Mouse (Mus musculus) embryonic stem cell, embryonic (primary cell): ENCODE measurements around the gene Plcb3.

Source experiments
- CTCF ChIA-PET, 4 experiments: fragments of 300-600 bp in 2 of 4; fragments of 350-600 bp in 2 of 4; sonication (Branson Sonifier 250); formaldehyde crosslinking; loops; one replicate each; lab custom pipeline; 2022; ENCODE audit warnings: inconsistent platforms in 2 of 4; lab: Charles Lee
- POLR2A ChIA-PET, 4 experiments: fragments of 300-600 bp in 2 of 4; fragments of 350-600 bp in 2 of 4; sonication (Branson Sonifier 250); formaldehyde crosslinking; loops; one replicate each; lab custom pipeline; 2022; ENCODE audit warnings: antibody characterized with exemption in 4 of 4, inconsistent platforms in 1 of 4; lab: Charles Lee

Plcb3 gene

DNA sequence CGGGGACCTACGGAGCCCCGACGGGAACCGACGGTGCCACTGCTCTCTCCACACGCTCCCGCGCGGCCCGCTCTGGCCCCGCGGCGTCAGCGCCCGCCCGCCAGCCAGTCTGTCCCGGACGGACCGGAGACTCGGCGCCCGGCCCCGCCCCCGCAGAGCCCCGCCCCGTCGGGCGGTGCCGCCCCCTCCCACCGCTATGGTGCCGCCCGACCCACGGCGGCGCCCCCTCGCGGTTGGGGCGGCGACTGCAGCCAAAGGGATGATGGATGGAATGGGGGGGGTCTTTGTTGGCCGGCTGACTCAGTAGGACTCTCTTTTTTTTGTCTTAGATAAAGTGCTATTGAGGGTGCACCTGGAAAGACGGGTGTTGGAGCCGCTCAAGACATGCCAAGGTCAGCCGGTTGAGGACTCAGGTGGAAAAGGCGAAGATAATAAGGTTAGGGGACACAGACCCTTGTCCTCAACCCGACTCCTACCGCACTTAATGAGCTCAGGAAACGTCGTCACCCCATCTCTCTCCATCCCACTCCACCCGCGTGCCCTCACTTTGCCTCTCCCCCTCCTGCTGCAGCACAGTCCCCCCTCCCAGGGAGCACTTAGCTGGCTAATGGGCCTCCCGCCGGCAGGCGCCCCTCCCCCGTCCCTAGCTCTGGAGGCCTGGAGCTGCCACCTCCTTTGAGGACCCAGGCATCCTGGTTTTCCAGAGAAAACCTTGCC is 6.4 kb downstream of the Plcb3 start:
- ChIA-PET POLR2A (interaction anchor here (0.6 to 6.9 kb wide), 34 partner anchors 8 to 1512 kb away, joined by 3 to 134 read pairs (median 4); partner anchors contain the start of genes Fkbp2 (in 3 of the 4), Gpr137 (in 2 of the 4), Nudt22 (in 2 of the 4) and Trpt1 (in 2 of the 4)), CTCF (interaction anchor here (0.5 to 6.1 kb wide), 44 partner anchors 8 to 593 kb away, joined by 3 to 89 read pairs (median 4); partner anchors contain the start of genes Fkbp2 (in 3 of the 4), Dnajc4 (in 2 of the 4), Bad (in 1 of the 4) and Catsperz (in 1 of the 4))

DNA sequence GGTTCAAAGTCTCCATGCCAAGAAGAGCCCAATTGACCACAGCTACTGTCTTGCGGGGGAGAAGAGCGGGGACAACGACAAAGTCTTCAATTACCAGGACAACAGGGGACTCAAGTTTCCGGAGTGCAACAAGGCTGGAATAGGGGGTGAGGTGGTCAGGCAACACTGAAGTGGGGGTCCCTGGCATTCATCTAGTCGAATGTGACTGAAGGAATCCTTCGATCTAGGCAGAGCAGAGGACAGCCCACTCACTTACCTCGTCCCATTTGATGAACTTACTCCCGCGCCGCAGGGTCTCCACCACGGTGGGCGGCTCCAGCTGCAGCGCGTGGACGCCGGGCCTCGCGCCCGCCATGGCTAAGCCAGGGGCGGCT is 7.0 kb downstream of the Plcb3 start:
- ChIA-PET POLR2A (interaction anchor here in 3 of 4 experiments (0.6 to 6.9 kb wide), 16 partner anchors 8 to 1060 kb away, joined by 3 to 134 read pairs (median 7); partner anchors contain the start of genes Fkbp2 (in 3 of the 3), Nudt22 (in 2 of the 3), Trpt1 (in 2 of the 3) and Stip1 (in 1 of the 3)), CTCF (interaction anchor here (1.0 to 6.1 kb wide), 13 partner anchors 10 to 131 kb away, joined by 3 to 89 read pairs (median 10); partner anchors contain the start of genes Fkbp2 (in 3 of the 4), Catsperz (in 1 of the 4), Dnajc4 (in 1 of the 4) and Esrra (in 1 of the 4))

DNA sequence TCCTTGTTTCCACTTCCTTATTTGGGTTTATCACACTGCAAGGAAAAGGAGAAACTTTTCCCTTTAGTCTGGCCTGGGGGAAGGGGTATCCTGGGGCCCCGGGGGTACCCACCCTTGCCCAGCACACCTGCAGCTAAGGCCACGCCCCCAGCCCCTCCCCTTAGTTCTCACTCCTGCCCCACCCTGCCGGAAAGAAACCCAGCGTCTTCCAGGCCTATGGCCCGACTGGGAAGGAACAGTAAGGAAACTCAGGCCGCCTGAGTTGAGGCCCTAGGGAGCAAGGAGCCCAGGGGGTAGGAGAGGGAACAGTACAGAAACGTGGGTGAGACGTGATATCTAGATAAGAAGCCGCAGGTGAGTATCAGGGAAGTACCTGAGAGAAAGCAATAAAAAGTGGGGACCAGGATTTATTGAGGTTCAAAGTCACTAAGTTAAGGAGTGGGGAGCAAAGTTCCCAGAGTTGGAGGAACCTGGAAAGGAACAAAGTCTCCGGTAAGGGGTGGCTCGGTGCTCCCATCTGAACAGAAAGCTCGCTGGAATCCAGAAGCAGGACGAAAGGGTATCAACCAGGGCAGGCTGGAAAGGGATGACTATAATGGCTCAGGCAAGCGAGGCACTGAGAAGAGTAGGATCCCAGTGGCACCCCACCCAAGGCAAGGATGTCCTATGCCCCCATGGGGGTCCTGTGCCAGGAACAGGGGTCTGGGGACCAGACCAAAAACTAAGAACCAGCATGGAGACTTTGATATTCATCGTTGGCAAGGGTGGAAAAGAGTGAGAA is 7.6 kb downstream of the Plcb3 start:
- CTCF ChIA-PET: interaction anchor here in 3 of 4 experiments (2.2 to 6.1 kb wide), 4 partner anchors 10 to 16 kb away, joined by 14 to 89 read pairs (median 34); partner anchors contain the start of gene Fkbp2 (in 2 of the 3)
- POLR2A ChIA-PET: interaction anchor here in 3 of 4 experiments (0.6 to 6.9 kb wide), 10 partner anchors 8 to 1745 kb away, joined by 3 to 134 read pairs (median 4); partner anchors contain the start of genes Fkbp2 (in 2 of the 3), Nudt22 (in 1 of the 3) and Trpt1 (in 1 of the 3)

DNA sequence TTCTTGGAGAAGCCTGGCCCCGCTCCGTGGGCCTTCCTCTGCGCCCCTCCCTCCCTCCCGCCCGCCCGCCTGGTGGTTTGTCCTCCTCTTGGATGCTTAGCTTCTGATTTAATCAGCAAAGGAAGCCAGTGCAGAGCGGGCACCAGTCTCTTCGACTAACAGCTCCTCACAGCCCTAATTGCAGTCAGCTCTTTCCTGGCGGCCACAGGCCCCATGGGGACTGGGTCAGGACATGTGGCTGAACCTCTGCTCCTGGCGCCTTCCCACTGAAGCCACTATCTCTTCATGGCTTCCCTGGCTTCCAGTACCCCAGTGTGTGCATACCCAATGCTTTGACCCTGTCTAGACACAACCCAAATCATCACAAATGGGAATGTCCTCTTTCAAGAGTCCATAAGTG is 19.8 kb downstream of the Plcb3 start:
- ChIA-PET POLR2A (interaction anchor here in 3 of 4 experiments (0.6 to 12.2 kb wide), 19 partner anchors 9 to 567 kb away, joined by 3 to 134 read pairs (median 4); partner anchors contain the start of genes Bad (in 2 of the 3), Dnajc4 (in 2 of the 3), Gpr137 (in 2 of the 3) and Nudt22 (in 2 of the 3)), CTCF (interaction anchor here (0.5 to 7.6 kb wide), 9 partner anchors 13 to 122 kb away, joined by 3 to 41 read pairs (median 4); partner anchors contain the start of genes Catsperz (in 1 of the 4) and Plcb3 (in 1 of the 4))

DNA sequence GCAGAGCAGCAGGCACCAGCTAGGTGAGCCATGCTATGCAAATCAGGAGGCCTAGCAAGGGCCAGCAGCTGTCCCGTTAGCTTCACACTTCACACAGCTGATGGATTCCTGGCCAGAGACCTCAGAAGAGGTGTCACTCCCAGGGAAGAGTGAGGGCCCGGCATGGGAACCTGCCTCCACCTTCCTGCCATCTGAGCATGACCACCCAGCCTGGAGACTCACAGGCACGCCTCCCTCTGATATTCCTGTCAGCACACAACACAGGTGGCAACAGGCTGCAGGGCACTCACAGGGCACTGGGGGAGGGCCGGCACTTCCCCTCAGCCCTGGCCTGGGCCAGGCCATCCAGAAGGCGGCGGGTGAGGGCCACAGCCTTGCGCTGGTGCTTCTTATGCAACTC is 20.8 kb downstream of the Plcb3 start:
- ChIA-PET POLR2A (interaction anchor here in 3 of 4 experiments (0.9 to 12.2 kb wide), 12 partner anchors 8 to 41 kb away, joined by 3 to 134 read pairs (median 4); partner anchors contain the start of genes Dnajc4 (in 2 of the 3), Nudt22 (in 2 of the 3), Trpt1 (in 2 of the 3) and Bad (in 1 of the 3)), CTCF (interaction anchor here in 3 of 4 experiments (1.2 to 7.6 kb wide), 6 partner anchors 14 to 65 kb away, joined by 3 to 41 read pairs (median 5); no protein-coding TSS in a partner anchor)

DNA sequence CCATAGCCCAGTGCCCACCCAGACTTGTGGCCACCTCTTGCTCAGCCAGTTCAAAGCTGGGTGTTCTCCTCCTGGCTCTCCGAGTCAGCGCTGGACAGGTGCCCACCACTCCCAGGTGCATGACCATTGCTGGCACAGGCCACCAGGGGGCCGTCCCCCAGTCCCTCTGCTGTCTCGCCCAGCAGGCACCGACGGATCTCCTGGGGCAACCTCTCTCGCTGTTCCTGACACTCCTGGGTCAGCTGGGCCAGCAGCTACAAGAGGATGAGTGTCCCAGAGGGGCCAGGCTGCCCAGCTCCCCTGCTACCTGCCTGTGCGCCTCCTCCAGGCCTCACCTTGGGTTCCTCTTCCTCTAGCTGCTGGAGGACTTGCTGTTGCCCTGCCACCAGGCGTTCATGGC is 22.2 kb downstream of the Plcb3 start:
- POLR2A ChIA-PET: interaction anchor here in 3 of 4 experiments (0.9 to 12.2 kb wide), 11 partner anchors 10 to 384 kb away, joined by 3 to 134 read pairs (median 13); partner anchors contain the start of genes Bad (in 2 of the 3), Gpr137 (in 2 of the 3), Esrra (in 1 of the 3) and Fkbp2 (in 1 of the 3)
- CTCF ChIA-PET: interaction anchor here in 2 of 4 experiments (1.2 to 7.6 kb wide), 4 partner anchors 11 to 25 kb away, joined by 3 to 42 read pairs (median 28); partner anchors contain the start of gene Fkbp2 (in 1 of the 2)

DNA sequence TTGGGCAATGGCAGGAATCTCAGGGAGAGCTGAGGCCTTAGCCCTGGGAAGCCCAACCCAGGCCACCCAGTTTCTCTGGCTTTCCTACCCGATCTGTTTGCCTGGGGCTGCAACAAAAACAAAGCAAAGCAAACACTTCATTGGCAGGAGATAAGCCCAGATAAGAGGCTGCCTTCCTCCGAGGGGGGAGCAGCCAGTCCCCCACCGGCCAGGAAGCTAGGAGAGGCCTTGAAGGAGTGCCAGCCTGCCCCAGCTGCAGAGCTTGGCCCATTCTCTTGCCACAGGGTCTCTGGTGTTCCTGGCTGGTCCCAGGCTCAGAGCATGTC is 23.6 kb downstream of the Plcb3 start:
- CTCF ChIA-PET: interaction anchor here in 1 of 4 experiments (0.8 to 7.6 kb wide), 5 partner anchors 10 to 350 kb away, joined by 3 to 42 read pairs (median 19); partner anchors contain the start of genes Bad, Fkbp2 and Gpr137
- POLR2A ChIA-PET: interaction anchor here (0.5 to 12.2 kb wide), 31 partner anchors 8 to 319 kb away, joined by 3 to 134 read pairs (median 8); partner anchors contain the start of genes Bad (in 4 of the 4), Gpr137 (in 4 of the 4), Fkbp2 (in 2 of the 4) and Nudt22 (in 2 of the 4)

DNA sequence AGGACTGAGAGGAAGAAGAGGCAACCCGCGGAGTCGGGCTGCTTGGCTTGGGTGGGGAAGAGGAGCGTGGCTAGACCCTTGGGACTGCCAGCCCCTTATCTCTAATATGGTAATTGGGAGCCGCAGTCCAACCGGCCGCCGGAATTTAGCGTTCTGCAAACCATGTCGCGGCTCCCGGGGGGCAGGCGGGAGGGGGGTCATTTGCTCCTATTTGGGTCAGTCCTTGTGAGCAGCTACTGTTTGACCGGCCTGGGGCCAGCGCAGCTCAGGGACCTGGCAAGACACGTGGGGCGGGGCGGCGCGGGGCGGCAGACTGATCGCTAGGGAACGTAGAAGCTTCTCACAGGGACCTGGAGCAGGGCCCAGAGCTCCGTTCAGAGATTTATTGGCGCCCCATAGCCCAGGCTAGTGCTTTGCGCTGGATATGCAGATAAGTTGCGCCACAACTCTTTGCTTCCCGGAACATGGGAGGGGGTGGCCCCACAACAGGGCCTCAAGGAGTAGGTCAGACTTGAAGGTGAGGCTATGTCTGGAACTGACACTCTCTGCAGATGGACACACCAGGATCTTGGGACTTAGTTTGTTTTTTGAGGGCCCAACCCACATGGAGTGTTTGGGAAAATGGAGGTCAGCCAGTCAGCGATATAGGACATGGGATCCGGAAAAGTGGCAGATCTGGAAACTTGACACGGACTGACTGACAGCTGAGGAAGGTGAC is 24.1 kb downstream of the Plcb3 start:
- CTCF ChIA-PET: interaction anchor here in 3 of 4 experiments (0.6 to 7.6 kb wide), 14 partner anchors 10 to 349 kb away, joined by 3 to 42 read pairs (median 4); partner anchors contain the start of genes Bad (in 1 of the 3), Esrra (in 1 of the 3), Fkbp2 (in 1 of the 3) and Gpr137 (in 1 of the 3)
- POLR2A ChIA-PET: interaction anchor here (0.5 to 12.2 kb wide), 47 partner anchors 10 to 1771 kb away, joined by 3 to 134 read pairs (median 6); partner anchors contain the start of genes Bad (in 4 of the 4), Gpr137 (in 4 of the 4), Fkbp2 (in 3 of the 4) and Esrra (in 2 of the 4)

DNA sequence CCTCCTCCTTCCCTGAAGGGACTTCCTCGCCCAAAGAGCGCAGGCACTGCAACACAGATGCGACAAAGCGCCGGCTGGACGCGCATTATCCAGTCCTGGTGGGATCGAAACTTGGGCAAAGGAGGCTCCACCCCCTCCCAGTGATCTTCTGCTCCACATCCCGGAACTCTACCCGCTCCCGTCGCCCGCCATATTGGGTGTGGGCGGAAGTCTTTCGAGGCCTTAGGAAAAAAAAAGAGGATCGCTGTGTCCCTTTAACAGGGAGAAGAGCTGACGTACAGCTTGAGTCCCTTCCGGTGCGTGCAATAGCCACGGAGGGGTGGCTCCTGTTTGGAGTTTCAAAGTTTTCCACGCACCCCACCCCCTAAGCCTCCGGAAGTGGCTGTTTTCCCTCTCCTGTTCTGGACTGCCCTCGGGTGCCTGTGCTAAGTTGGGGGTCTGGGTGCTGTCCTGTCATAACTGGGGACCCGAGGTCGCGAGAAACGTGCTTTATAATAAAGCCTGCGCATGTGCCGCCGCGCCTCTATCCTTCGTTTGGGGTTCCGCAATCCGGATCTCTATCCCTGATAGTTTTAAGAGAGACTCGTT is 24.8 kb downstream of the Plcb3 start:
- ChIA-PET CTCF (interaction anchor here in 3 of 4 experiments (0.6 to 7.6 kb wide), 19 partner anchors 9 to 120 kb away, joined by 3 to 42 read pairs (median 4); partner anchors contain the start of genes Bad (in 2 of the 3), Gpr137 (in 2 of the 3), Esrra (in 1 of the 3) and Fkbp2 (in 1 of the 3)), POLR2A (interaction anchor here (0.6 to 12.2 kb wide), 53 partner anchors 9 to 1772 kb away, joined by 3 to 134 read pairs (median 5); partner anchors contain the start of genes Bad (in 4 of the 4), Gpr137 (in 4 of the 4), Fkbp2 (in 3 of the 4) and Esrra (in 2 of the 4))

DNA sequence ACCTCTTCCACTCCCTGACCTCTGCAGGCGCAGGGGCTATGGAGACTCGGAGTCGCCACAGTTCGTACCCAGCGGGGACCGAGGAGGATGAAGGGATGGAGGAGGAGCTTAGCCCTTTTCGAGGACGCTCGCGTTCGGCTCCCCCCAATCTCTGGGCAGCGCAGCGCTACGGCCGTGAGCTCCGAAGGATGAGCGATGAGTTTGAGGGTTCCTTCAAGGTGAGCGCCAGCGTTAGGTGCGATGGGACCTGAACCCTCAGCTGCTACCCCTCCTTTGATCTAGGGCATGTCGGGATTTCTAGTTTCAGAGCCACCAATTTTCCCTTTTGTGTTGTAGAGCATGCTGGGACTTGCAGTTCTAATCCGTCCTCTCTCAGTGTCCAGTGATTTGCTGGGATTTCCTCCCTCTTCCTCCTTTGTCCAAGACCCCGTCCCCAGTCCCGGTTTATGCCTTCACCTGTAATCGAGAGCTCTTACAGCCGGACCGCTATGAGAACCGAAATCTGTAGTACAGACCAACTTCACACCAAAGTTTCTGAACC is 25.6 kb downstream of the Plcb3 start:
- CTCF ChIA-PET: interaction anchor here in 3 of 4 experiments (0.7 to 7.6 kb wide), 15 partner anchors 8 to 499 kb away, joined by 3 to 42 read pairs (median 4); partner anchors contain the start of genes Bad (in 3 of the 3), Gpr137 (in 3 of the 3), Esrra (in 1 of the 3) and Fkbp2 (in 1 of the 3)
- POLR2A ChIA-PET: interaction anchor here (0.7 to 12.2 kb wide), 49 partner anchors 8 to 1773 kb away, joined by 3 to 134 read pairs (median 5); partner anchors contain the start of genes Bad (in 4 of the 4), Gpr137 (in 4 of the 4), Fkbp2 (in 3 of the 4) and Esrra (in 2 of the 4)

DNA sequence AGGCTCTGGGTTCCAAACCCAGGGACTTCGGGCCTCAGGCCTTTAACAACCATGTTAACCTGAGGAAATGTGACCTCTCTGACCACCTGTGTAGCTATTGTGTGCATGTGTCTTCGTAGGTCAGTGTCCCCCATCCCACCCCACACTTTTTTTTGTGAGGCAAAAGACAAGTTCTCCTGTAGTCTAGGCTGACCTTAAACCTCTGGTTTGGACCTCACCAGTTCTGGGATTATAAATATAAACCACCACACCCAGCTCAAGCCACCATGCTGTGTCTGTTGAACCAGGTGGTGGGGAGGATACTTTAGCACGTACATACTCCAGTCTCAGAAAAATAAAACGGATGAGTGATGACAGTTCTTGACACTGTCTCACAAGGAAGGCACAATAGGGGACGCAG is 26.3 kb downstream of the Plcb3 start:
- ChIA-PET CTCF (interaction anchor here in 2 of 4 experiments (1.2 to 7.6 kb wide), 7 partner anchors 7 to 90 kb away, joined by 3 to 42 read pairs (median 8); partner anchors contain the start of genes Bad (in 1 of the 2), Fkbp2 (in 1 of the 2), Gpr137 (in 1 of the 2) and Stip1 (in 1 of the 2)), POLR2A (interaction anchor here (0.6 to 12.2 kb wide), 19 partner anchors 8 to 90 kb away, joined by 3 to 134 read pairs (median 14); partner anchors contain the start of genes Bad (in 4 of the 4), Gpr137 (in 4 of the 4), Esrra (in 2 of the 4) and Fkbp2 (in 2 of the 4))

DNA sequence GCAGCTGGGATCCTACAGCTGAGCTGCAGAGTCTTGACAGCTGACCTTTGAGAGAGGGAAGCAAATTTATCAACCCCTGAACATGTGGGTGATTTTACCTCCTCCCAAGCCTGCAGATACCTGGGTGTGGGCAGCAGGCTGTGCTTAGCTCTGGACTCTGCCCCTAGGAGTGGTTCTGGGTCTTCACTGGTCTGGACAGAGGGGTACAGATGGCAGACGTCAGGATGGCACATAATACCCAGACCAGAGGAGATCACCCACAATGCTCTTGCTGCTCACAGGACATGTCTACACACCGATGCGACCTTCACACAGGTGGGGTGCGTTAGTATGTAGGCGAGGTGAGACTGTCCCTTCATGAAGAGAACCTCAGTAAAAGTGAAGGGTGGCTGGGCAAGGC is 26.7 kb downstream of the Plcb3 start:
- POLR2A ChIA-PET: interaction anchor here in 3 of 4 experiments (1.4 to 12.2 kb wide), 11 partner anchors 7 to 91 kb away, joined by 3 to 134 read pairs (median 23); partner anchors contain the start of genes Bad (in 2 of the 3), Esrra (in 2 of the 3), Gpr137 (in 2 of the 3) and Fkbp2 (in 1 of the 3)
- CTCF ChIA-PET: interaction anchor here in 3 of 4 experiments (0.5 to 7.6 kb wide), 7 partner anchors 7 to 532 kb away, joined by 3 to 42 read pairs (median 8); partner anchors contain the start of genes Bad (in 1 of the 3), Fkbp2 (in 1 of the 3) and Gpr137 (in 1 of the 3)

DNA sequence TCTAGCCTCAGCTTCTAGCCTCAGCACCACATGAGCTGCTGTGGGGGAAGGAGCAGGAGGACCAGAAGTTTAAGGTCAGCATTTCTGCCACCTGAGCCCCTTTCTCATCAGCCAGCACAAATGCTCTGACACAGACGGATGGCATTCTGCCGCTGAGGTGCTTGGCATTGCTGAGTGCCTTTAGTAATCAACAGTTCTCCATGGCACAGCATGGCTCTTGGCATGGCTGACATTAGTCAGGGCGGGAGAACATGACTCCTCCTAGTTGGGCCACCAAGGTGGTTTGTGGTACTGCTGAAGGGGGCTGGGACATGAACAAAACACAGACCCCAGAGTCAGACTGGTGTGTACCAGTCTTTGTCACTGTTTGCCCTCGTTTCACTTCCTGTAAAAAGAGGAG is 28.1 kb downstream of the Plcb3 start:
- ChIA-PET POLR2A (interaction anchor here in 3 of 4 experiments (0.5 to 12.2 kb wide), 21 partner anchors 9 to 1752 kb away, joined by 3 to 134 read pairs (median 4); partner anchors contain the start of genes Cox8a (in 1 of the 3), Esrra (in 1 of the 3), Kcnk4 (in 1 of the 3) and Plcb3 (in 1 of the 3)), CTCF (interaction anchor here in 2 of 4 experiments (0.7 to 1.4 kb wide), 4 partner anchors 12 to 948 kb away, joined by 4 to 5 read pairs (median 4); no protein-coding TSS in a partner anchor)

DNA sequence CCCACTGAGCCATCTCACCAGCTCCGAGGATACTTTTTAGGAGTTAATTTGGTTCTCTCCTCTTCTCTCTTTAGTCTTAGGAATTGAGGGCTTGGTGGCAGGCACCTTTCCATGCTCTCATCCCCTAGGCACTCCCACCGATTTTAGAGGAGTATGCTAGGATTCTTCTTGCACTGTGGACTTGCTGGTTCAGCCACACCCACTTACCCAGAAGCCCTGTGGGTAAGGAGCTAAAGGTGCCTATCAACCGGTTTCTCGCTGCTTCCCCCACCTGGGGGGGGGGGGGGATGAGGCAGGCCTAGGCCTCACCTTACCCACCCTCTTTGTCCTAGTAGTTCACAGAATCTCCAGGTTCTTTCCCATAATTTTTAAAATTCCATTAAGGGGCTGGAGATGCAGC is 28.5 kb downstream of the Plcb3 start:
- CTCF ChIA-PET: interaction anchor here in 2 of 4 experiments (0.6 to 1.4 kb wide), 6 partner anchors 11 to 948 kb away, joined by 3 to 7 read pairs (median 4); partner anchors contain the start of gene Kcnk4 (in 1 of the 2)

More for the DNA sequence above, 28.5 kb downstream of the Plcb3 start:
- POLR2A ChIA-PET: interaction anchor here in 3 of 4 experiments (0.5 to 12.2 kb wide), 25 partner anchors 9 to 1775 kb away, joined by 3 to 134 read pairs (median 3); partner anchors contain the start of genes Cox8a (in 1 of the 3), Esrra (in 1 of the 3), Kcnk4 (in 1 of the 3) and Nudt22 (in 1 of the 3)
